Mouse (Mus musculus) stomach, postnatal 0 days (tissue): ENCODE data around the gene Caln1.

Source experiments
- CTCF ChIP-seq: IDR thresholded peaks from 2 replicates; pipeline ENCODE4 v1.5.1; 2016; ENCODE audit warnings: antibody characterized with exemption, low read depth, mild to moderate bottlenecking, moderate library complexity
- EP300 ChIP-seq: optimal IDR thresholded peaks from 2 replicates; pipeline ENCODE3; 2016; ENCODE audit warnings: antibody characterized with exemption

GRCm38 (mm10) chr5:130596541-130596940 is 227.3 kb downstream of the Caln1 start:
- no peak for TF ChIP-seq CTCF
- no peak for TF ChIP-seq EP300
